Mouse (Mus musculus) hindbrain, embryonic 11.5 days (tissue): ENCODE measurements around the gene Krt78. TPM values are rescaled to one million over a fixed set of nuclear protein-coding genes. Genes with fewer than 3 reads are reported as not detected.

ENCODE experiments used
- ATAC-seq: fragments of 200-750 bp; cut with Nextera tagmentation; 2 replicates; pipeline ENCODE4 v1.8.0; 2017; ENCODE audit warnings: mild to moderate bottlenecking, moderate TSS enrichment, moderate library complexity; ENCODE audit not compliant: low FRiP score
- DNase-seq: peaks from one replicate; pipeline ENCODE4 v3.0.0-alpha.2; 2015; ENCODE audit warnings: low spot score
- H3K27ac ChIP-seq: fragments of 300-500 bp; sonication (generic); 2 replicates; pipeline ENCODE4 v1.5.1; 2014; ENCODE audit warnings: mild to moderate bottlenecking, low read depth, low read length
- H3K27me3 ChIP-seq: fragments of 300-500 bp; sonication (generic); 2 replicates; pipeline ENCODE4 v1.6.1; 2014; ENCODE audit warnings: mild to moderate bottlenecking, low read length, moderate library complexity, mixed read lengths; ENCODE audit not compliant: control insufficient read depth, insufficient read depth
- H3K36me3 ChIP-seq: fragments of 300-500 bp; sonication (generic); 2 replicates; pipeline ENCODE4 v1.6.1; 2014; ENCODE audit warnings: mild to moderate bottlenecking, low read length, moderate library complexity, mixed read lengths; ENCODE audit not compliant: control insufficient read depth, insufficient read depth
- H3K4me1 ChIP-seq: fragments of 300-500 bp; sonication (generic); replicated peaks from 2 replicates; pipeline ENCODE4 v1.6.1; 2014; ENCODE audit warnings: low read length, mixed read lengths; ENCODE audit not compliant: control insufficient read depth, insufficient read depth
- H3K4me2 ChIP-seq: fragments of 300-500 bp; sonication (generic); replicated peaks from 2 replicates; pipeline ENCODE4 v1.6.1; 2014; ENCODE audit warnings: mild to moderate bottlenecking, low read depth, low read length
- H3K4me3 ChIP-seq: fragments of 300-500 bp; sonication (generic); 2 replicates; pipeline ENCODE4 v1.5.1; 2014; ENCODE audit warnings: low read depth, low read length
- H3K9ac ChIP-seq: fragments of 300-500 bp; sonication (generic); 2 replicates; pipeline ENCODE4 v1.6.1; 2014; ENCODE audit warnings: low read depth, low read length
- H3K9me3 ChIP-seq: fragments of 300-500 bp; sonication (generic); 2 replicates; pipeline ENCODE4 v1.6.1; 2016; ENCODE audit warnings: low read length; ENCODE audit not compliant: control insufficient read depth
- WGBS: fragments of 180-500 bp; shearing (Covaris S2); extraction: QIAGEN DNeasy Blood & Tissue Kit; methylation state at CpG from one replicate; pipeline ENCODE4 v1.1.7; 2014; 5-methylcytosine and 5-hydroxymethylcytosine counted together
- polyA plus RNA-seq: library from polyadenylated mRNA; unstranded; fragments of >200 nt; fragmentation: Nextera tagmentation; extraction: Ambion mirVana; gene quantifications from 2 replicates; pipeline ENCODE4 v1.2.1, GENCODE M21; 2014

The Krt78 gene
- polyA plus RNA-seq, 1 experiment from 2014 or later, result not detected

GRCm38 (mm10) chr15:101990946-101991345, 36.9 kb upstream of the Krt78 start:
- DNase-seq, result no peak
- 92% methylated on average over 6 of the region's 6 CpGs for WGBS
- ATAC-seq, result no peak
- Histone ChIP-seq H3K4me2 (no peak overlapping the region), H3K4me1 (no peaks in the 10 kb centered on the region), H3K9ac (no peak overlapping the region), H3K27me3 (no peaks in the 10 kb centered on the region; the same call in none of the 2 replicates), H3K4me3 (no peak overlapping the region), H3K9me3 (no peaks in the 10 kb centered on the region), H3K36me3 (no peaks in the 10 kb centered on the region), H3K27ac (no peak overlapping the region)

GRCm38 (mm10) chr15:101988714-101989113, 34.6 kb upstream of the Krt78 start:
- H3K9ac ChIP-seq, result no peak overlapping the region
- no peaks in the 10 kb centered on the region for H3K9me3 ChIP-seq
- H3K27me3 ChIP-seq, result no peaks in the 10 kb centered on the region; the same call in 1 of the 2 replicates
- no peaks in the 10 kb centered on the region for H3K4me1 ChIP-seq
- DNase-seq (no peak), ATAC-seq (no peak)
- no peak overlapping the region for H3K4me3 ChIP-seq
- H3K36me3 ChIP-seq, result no peaks in the 10 kb centered on the region
- H3K27ac ChIP-seq, result no peak overlapping the region
- H3K4me2 ChIP-seq, result no peak overlapping the region
- WGBS, result 68% methylated on average over 8 of the region's 8 CpGs

GRCm38 (mm10) chr15:101988119-101988518, 34.0 kb upstream of the Krt78 start:
- under 1% methylated on average over 10 of the region's 10 CpGs for WGBS
- no peak overlapping the region for H3K9ac ChIP-seq
- no peaks in the 10 kb centered on the region for H3K9me3 ChIP-seq
- no peaks in the 10 kb centered on the region; the same call in 1 of the 2 replicates for H3K27me3 ChIP-seq
- DNase-seq, result peak; percentile 92
- no peak overlapping the region for H3K4me3 ChIP-seq
- H3K4me2 ChIP-seq, result no peak overlapping the region
- H3K36me3 ChIP-seq, result no peaks in the 10 kb centered on the region
- H3K27ac ChIP-seq, result no peak overlapping the region
- no peaks in the 10 kb centered on the region for H3K4me1 ChIP-seq
- ATAC-seq, result no peak

GRCm38 (mm10) chr15:101984746-101985145, 30.7 kb upstream of the Krt78 start:
- H3K4me3 ChIP-seq, result no peak overlapping the region
- no peak for DNase-seq
- H3K36me3 ChIP-seq, result no peaks in the 10 kb centered on the region
- H3K27me3 ChIP-seq, result no peaks in the 10 kb centered on the region; the same call in 1 of the 2 replicates
- no peak overlapping the region for H3K4me2 ChIP-seq
- no peak overlapping the region for H3K9ac ChIP-seq
- no peaks in the 10 kb centered on the region for H3K4me1 ChIP-seq
- 20% methylated on average over 6 of the region's 6 CpGs for WGBS
- H3K9me3 ChIP-seq, result no peaks in the 10 kb centered on the region
- H3K27ac ChIP-seq, result no peak overlapping the region
- no peak for ATAC-seq

- 4% methylated on average over 15 of the region's 15 CpGs for WGBS
- ATAC-seq (peak; percentile 96), DNase-seq (peak; percentile 98)
- Histone ChIP-seq H3K27ac (peak overlapping the region; percentile 47; the same call in 1 of the 2 replicates), H3K4me1 (no peaks in the 10 kb centered on the region), H3K36me3 (no peaks in the 10 kb centered on the region), H3K4me3 (peak overlapping the region; percentile 25), H3K9me3 (no peaks in the 10 kb centered on the region), H3K27me3 (no peaks in the 10 kb centered on the region; the same call in 1 of the 2 replicates), H3K9ac (peak overlapping the region; percentile 52), H3K4me2 (peak overlapping the region; percentile 41)
Measured at GRCm38 (mm10) chr15:101983949-101984601, 30.0 kb upstream of the Krt78 start.

GRCm38 (mm10) chr15:101983315-101983948, 29.3 kb upstream of the Krt78 start:
- no peaks in the 10 kb centered on the region for H3K9me3 ChIP-seq
- ATAC-seq, result no peak
- peak overlapping the region; percentile 52; the same call in 1 of the 2 replicates for H3K9ac ChIP-seq
- no peak overlapping the region for H3K4me3 ChIP-seq
- peak; percentile 20 for DNase-seq
- no peaks in the 10 kb centered on the region for H3K4me1 ChIP-seq
- H3K4me2 ChIP-seq, result peak overlapping the region; percentile 41; the same call in 1 of the 2 replicates
- no peaks in the 10 kb centered on the region for H3K27me3 ChIP-seq
- 82% methylated on average over 13 of the region's 13 CpGs for WGBS
- no peaks in the 10 kb centered on the region for H3K36me3 ChIP-seq
- H3K27ac ChIP-seq, result no peak overlapping the region

- H3K4me2 ChIP-seq, result no peak overlapping the region
- H3K9me3 ChIP-seq, result no peaks in the 10 kb centered on the region
- H3K4me3 ChIP-seq, result no peak overlapping the region
- H3K4me1 ChIP-seq, result no peaks in the 10 kb centered on the region; the same call in none of the 2 replicates
- H3K9ac ChIP-seq, result no peak overlapping the region
- ATAC-seq, result no peak
- no peaks in the 10 kb centered on the region for H3K36me3 ChIP-seq
- no peak for DNase-seq
- H3K27ac ChIP-seq, result no peak overlapping the region
- WGBS, result 82% methylated on average over 6 of the region's 6 CpGs
- no peaks in the 10 kb centered on the region for H3K27me3 ChIP-seq
Measured at GRCm38 (mm10) chr15:101980849-101981248, 26.8 kb upstream of the Krt78 start.

GRCm38 (mm10) chr15:101977043-101977726, 23.1 kb upstream of the Krt78 start:
- no peak overlapping the region for H3K27ac ChIP-seq
- ATAC-seq, result peak; percentile 83
- WGBS, result 3% methylated on average over 39 of the region's 39 CpGs
- H3K4me2 ChIP-seq, result peak overlapping the region; percentile 85
- DNase-seq, result peak; percentile 84
- no peaks in the 10 kb centered on the region for H3K27me3 ChIP-seq
- no peaks in the 10 kb centered on the region; the same call in none of the 2 replicates for H3K4me1 ChIP-seq
- H3K36me3 ChIP-seq, result no peaks in the 10 kb centered on the region
- H3K9ac ChIP-seq, result peak overlapping the region; percentile 64
- H3K9me3 ChIP-seq, result no peaks in the 10 kb centered on the region
- H3K4me3 ChIP-seq, result peak overlapping the region; percentile 39
